Mouse (Mus musculus) CH12.LX (cell line): ENCODE data around the gene Sprr2b.
"Not testable (repeated sequence)": the region's sequence is repeated elsewhere in the genome, so short reads cannot be mapped to it uniquely, and the experiment has no call there.

Experiments
- CTCF ChIP-seq, 2 experiments: IDR thresholded peaks in 1 of 2; conservative IDR thresholded peaks in 1 of 2; 2 replicates each; pipeline ENCODE4 v1.5.1; 2011 to 2012; ENCODE audit warnings: low read depth in 2 of 2, low read length in 2 of 2, improper control_type of control experiment in 1 of 2, inconsistent platforms in 1 of 2, mild to moderate bottlenecking in 1 of 2, moderate library complexity in 1 of 2
- EP300 ChIP-seq: IDR thresholded peaks from 2 replicates; pipeline ENCODE4 v1.6.1; 2011; ENCODE audit warnings: low read length, improper control_type of control experiment
- GABPA ChIP-seq: IDR thresholded peaks from 2 replicates; pipeline ENCODE4 v1.6.1; 2012; ENCODE audit warnings: low read depth, low read length, improper control_type of control experiment, inconsistent platforms; ENCODE audit not compliant: insufficient replicate concordance
- IRF4 ChIP-seq: IDR thresholded peaks from 2 replicates; pipeline ENCODE4 v1.6.1; 2014; ENCODE audit warnings: low read depth, mild to moderate bottlenecking, inconsistent platforms, low read length, improper control_type of control experiment
- KAT2A ChIP-seq: IDR thresholded peaks from 2 replicates; pipeline ENCODE4 v1.6.1; 2012; ENCODE audit warnings: low read length, improper control_type of control experiment, inconsistent platforms; ENCODE audit not compliant: insufficient replicate concordance
- POLR2AphosphoS2 ChIP-seq: IDR thresholded peaks from 2 replicates; pipeline ENCODE4 v1.6.1; 2011; ENCODE audit warnings: low read depth, low read length, improper control_type of control experiment
- SMC3 ChIP-seq: IDR thresholded peaks from 2 replicates; pipeline ENCODE4 v1.6.1; 2011; ENCODE audit warnings: low read depth, low read length, improper control_type of control experiment
- ZC3H11A ChIP-seq: IDR thresholded peaks from 2 replicates; pipeline ENCODE4 v1.6.1; 2012; ENCODE audit warnings: low read depth, mild to moderate bottlenecking, inconsistent platforms, low read length, improper control_type of control experiment
- ZKSCAN1 ChIP-seq: IDR thresholded peaks from 2 replicates; pipeline ENCODE4 v1.6.1; 2012; ENCODE audit warnings: low read depth, inconsistent platforms, low read length, improper control_type of control experiment, borderline replicate concordance

- not testable (repeated sequence) for TF ChIP-seq POLR2AphosphoS2; GABPA; CTCF (conservative IDR thresholded peaks at IDR 0.05 in 1 of 2, IDR thresholded peaks at IDR 0.05 in 1 of 2; ENCODE audit: low read depth in 2 of 2, low read length in 2 of 2); IRF4; EP300; ZKSCAN1; SMC3; KAT2A; ZC3H11A
These were observed 36.8 kb upstream of the Sprr2b start for GRCm38 (mm10) chr3:92279663-92280062.
